Mouse (Mus musculus) heart, adult 18-20 months (tissue): ENCODE results near the gene Map3k1. TPM values are rescaled to one million over a fixed set of nuclear protein-coding genes. Genes with fewer than 3 reads are reported as not detected.
A peak's percentile ranks its signal among the peaks of the same experiment; 100 is the strongest.

Source experiments
- DNase-seq, 2 experiments: peaks; one replicate each; pipeline ENCODE4 v3.0.0; 2021 to 2022; ENCODE audit warnings: mixed read lengths in 1 of 2
- total RNA-seq, 2 experiments: library from RNA; stranded (reverse); gene quantifications; 2 replicates each; pipeline ENCODE4 v1.2.3; 2021

Gene Map3k1
- total RNA-seq, 2 experiments from 2014 or later: 17.0 to 19.6 TPM

DNA sequence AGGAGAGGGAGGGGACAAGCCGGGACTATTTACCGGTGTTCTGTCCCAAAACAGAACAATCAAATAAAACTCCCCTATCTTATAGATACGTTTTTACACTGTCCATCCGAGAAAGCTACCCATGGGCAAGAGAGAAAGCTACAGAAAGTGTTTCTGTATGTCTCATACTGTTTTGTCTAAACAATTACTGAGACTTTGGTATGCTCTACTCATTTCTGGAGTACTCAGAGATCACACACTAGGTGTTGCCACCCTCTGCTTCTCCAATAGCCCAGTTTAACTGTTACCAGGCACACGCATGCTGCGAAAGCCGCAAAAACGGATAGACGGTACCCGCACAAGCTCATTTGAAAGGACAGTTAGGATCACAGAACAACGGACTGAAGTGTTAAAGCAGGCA is 17.2 kb downstream of the Map3k1 start:
- no peak for DNase-seq

DNA sequence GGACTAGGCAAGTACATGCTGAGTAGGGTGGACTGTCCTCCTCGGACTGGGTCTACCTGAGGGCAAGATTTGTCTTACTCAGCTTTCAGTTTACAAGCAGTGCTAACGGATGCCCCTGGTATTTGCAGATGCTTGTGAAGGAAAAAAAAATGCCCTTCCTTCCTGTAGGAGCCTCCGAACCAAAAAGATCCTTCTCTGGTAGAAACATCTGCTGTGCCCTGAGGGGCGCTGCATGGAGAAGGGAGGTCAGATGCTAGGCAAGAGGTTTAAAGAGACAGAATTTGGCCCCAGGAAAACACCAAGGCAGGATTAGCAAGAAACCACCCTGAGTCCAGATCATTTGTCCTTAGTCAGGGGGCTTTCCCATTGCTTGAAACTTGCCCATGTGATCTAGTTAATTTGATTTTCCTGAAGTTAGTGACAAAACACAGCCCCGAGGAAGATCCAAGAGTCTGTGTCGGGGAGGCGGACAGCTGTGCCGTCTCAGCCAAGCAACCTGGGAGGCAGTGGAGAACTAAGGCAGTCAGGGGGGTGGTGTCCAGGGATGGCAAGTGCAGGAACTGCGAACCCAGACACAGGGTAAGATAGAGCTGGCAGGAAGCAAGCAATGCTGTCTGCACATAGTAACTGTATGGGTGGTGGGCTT is 19.2 kb downstream of the Map3k1 start:
- DNase-seq: no peak

DNA sequence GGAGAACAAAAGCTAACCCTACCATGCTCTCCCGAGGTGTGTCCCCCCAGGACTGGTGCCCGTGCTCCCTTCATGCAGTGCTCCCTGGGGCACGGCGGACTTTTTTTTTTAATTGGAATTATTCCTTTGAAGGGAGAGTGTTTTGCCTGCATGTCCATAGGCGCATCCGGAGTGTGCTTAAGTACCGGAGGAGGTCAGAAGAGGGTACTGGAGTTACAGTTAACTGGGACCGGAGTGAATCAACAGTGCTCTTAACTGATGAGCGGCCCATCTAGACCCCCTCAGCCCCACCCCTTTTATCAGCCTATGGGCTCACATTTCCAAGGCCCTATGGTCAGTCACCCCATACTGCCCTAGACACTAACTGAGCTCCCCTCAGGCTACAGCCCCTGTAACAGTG is 19.9 kb downstream of the Map3k1 start:
- no peak for DNase-seq

DNA sequence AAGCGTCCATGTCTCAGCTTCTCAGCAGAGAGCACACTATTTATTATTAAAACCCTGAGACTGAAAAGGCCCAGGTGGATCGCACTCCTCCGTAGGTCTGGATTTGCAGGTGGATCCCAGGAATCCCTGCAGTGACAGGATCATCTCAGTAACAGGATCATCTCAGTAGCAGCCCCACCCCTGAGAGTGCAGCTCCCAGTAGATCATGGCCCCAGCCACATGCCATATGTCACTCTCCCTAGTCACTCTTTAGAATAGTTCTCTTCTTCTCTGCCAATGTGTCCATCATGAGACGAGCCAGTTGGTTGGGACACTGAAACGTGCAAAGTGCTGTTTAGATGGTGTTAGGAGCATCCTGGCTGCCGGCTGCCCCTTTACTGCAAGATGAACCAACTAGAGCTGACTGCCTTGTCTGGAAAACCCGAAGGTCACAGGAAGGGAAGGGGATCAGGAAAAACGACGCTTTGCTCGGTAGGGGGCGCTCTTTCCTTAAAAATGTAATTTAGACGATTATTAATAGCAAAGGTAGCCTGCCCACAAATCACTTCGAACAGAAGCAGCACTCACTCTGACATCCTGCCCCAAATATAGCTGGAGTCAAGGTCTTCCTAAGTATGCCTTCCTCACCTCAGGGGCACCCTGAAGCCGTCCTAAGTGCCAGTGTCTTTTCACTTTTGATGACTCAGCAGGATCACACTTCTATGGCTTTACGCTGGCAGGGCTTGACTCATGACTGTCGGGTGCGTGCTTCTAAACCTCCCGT is 20.8 kb downstream of the Map3k1 start:
- DNase-seq: peak; percentile 83 to 96

DNA sequence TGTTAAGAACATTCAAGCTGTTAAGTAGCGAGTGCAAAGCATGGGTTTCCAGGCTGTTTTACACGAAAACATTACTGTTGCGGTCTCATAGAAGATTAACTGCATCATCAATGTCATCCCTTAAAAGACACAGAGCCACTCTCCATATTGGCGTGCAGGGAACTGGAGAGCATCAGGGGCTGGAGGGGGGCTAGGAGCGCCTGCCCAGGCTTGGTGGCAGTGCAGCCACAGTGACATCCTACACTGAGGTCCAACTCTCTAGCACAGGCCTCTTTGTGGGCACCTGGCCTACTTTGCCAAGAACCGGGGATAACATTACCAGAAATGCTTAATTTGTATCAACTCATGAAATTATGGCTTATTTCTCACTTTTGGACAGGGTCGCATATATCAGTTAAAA is 22.2 kb downstream of the Map3k1 start:
- no peak for DNase-seq

DNA sequence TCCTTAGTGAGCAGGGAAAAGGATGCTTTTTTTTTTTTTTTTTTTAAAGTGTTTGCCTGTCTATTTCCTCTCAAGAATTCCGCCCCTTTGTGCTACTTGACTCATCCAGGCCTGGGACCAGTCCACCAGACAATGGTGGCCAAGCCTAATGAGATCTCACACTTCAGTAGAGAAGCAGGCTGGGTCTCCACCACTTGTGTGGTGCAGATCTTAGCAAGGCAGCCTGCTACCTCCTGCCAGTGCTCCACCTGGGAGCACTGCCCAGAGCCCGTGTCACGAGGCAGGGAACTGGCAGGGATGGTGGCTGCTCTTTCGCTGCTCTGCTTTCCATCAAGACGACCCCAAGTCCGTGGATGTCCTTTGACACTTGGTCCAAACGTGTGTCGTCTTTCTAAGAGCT is 25.3 kb downstream of the Map3k1 start:
- DNase-seq: peak; percentile 53 to 62

DNA sequence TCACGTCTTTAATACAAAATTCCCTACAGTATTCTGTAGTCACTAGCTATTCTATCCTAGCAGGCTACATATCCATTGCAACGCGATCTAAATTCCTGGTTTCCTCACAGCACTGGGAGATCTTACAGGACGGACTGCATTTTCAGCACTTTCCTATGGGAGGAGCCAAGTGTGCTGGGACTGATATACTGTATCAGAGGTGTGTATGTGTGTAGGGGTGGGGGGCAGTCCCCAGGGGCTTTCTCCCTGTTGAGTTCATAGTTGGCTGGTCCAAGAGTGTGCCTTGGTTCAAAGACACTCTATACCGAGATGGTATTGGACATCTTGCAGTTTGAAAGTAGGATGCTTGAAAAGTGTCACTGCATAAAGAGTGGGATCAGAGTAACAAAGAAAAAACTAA is 29.3 kb downstream of the Map3k1 start:
- no peak for DNase-seq

DNA sequence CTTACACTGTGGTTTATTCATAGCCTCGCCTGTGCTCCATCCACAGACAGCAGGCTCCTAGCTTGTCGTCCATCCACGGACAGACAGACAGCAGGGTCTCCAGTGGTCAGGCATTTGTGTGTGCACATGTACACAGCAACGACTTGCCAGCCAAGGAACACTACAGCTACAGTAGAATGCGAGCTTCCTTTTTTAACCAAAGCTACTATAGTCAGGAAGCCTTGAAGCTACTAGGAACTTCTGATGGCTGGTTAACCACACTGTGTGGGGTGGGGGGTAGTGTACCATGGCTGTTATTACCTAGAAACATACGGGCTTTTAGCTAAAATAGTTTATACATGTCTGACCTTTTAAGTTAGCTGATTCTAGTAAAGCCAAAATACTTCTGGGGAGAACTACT is 30.2 kb downstream of the Map3k1 start:
- DNase-seq: no peak

DNA sequence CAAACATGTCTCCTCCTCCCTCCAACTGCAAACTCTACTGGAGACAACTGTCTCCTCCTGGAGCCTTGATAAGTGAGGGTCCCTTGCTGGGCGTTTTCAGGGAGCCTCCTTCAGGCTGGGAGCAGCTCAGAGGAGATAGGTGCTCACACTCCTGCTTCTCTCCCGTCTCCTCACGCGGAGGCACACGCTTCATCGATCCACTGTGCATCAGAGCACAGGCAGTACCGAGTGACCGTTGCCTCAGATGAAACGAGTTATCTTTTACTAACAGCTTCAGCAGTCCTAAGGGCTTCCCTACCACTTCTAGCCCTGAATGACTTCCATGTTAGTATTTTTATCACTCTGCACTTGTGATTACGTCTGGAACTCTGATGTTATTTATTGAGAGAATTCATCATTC is 30.9 kb downstream of the Map3k1 start:
- DNase-seq: no peak

DNA sequence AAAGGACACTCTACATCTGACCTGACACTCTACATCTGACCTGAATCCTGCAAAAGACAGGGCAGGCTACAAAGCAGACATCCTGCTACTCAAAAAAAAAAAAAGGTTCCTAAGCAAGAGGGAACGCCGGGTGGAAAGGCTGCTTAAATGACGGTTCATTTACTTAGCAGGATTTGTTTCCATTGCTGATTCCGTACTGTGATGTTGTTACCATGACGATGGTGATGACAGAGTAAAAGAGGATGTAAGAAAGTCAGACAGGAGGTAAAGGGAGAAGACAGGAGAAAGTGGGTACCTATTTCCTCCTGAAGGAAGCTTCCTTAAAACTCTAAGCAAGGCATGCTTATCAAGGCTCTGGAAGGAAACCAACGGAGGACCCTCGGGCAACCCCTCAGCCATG is 31.6 kb downstream of the Map3k1 start:
- DNase-seq: no peak

DNA sequence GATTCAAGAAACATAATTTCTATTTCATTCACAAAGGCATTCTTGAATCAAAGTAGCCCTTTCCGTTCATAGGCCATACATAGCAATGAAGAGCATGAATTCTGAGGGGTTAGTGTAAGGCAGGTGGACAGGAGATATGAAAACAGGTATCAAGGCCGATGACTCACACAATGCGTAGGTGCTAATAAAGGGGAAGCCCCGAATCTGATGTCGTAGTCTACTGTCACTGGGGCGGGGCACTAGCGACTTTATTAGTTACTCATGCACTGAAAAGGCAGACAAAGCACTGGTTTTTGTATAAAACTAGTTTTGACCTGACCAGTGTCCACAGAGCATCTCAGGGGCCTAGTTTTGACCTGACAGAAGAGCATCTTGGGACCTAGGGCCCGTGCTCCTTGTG is 36.7 kb downstream of the Map3k1 start:
- no peak for DNase-seq

DNA sequence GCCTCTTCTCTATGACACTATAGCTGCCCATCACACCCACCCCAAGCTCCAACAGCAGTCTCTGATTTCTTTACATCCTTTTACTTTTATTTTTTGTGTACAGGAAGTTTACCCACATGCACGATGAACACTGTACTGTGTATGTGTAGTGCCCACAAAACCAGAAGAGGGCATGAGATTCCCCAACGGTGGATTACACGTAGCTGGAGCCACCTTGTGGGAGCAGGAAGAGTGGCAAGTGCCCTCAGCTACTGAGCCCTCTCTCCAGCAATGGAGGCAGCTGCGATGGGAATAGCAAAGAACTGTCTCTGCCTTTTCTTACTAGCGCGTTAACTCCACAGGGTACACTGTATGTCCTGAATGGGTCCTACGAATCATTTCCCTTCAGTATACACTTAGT is 37.6 kb downstream of the Map3k1 start:
- DNase-seq: peak; percentile 45 to 49

DNA sequence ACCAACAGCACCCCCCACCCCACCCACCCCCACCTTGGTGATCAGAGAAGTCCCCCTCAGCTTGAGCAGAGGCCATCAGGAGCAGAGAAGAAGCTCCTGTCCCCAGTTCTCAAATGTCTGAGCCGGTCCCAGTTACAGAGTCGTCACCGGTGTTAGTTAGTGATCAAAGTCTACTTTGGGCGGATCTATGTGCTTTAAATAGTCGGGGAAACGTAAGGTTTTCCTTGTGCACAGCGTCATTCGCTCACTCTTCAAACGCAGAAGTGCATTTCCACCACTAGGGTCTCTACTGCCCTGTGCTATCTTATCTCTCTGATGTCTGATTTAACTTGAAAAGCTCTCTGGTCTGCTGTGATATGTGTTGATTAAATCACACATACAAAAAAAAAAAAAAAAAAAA is 38.0 kb downstream of the Map3k1 start:
- no peak for DNase-seq

DNA sequence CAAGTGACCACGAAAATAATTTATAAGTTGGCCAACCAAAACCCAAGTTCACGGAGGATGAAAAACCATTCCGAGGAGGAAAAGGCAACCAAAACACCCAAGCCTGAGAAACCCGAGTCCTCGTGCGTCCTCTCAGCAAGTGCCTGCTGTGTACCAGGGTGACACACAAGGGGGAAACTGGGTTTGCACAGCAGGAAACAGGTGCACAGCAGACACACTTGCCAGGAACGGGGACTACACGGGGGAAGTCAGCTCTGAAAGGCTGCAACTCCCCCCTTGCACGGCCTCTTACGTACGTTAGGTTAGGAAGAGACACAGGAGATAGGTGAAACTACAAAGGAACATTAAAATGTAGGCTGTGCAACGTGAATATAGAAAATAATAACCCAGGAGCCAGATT is 46.3 kb downstream of the Map3k1 start:
- DNase-seq: no peak

DNA sequence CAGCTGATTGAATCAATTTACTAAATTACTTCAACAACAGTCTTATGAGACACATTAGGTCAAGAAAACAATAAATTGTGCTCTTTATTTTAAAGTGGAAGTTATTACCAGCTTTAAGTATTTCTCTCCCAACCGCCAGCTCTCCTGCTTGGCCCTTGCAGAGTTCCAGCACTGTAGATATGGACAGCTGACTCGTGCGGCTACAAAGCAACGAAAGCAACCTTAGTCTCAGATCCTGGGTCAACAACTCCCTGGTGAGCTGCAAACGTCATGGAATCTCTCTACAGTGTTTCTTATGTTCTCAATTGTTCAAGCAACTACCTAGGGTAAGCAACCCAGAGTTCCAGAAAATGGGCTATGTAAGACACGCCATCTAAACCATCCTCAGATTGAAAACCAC is 51.8 kb downstream of the Map3k1 start:
- DNase-seq: no peak

DNA sequence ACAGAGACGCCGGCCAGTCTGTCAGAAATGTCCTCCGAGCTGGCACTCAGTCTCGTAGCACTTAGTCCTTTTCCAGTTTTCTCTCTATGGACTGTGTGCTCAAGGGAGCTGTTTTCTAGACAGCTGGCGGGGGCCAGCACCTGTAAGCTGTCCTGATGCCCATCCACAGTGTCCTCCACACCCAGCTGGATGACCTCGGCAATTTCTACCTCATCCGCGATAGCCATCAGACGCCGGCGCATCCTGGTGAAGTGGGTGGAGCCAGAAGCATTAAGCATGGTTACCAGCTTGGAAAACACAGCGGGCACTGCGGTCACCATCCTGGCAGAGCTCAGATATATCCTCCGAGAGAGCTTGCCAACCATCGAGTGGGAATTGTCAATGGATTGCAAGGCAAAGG is 52.9 kb downstream of the Map3k1 start:
- no peak for DNase-seq

DNA sequence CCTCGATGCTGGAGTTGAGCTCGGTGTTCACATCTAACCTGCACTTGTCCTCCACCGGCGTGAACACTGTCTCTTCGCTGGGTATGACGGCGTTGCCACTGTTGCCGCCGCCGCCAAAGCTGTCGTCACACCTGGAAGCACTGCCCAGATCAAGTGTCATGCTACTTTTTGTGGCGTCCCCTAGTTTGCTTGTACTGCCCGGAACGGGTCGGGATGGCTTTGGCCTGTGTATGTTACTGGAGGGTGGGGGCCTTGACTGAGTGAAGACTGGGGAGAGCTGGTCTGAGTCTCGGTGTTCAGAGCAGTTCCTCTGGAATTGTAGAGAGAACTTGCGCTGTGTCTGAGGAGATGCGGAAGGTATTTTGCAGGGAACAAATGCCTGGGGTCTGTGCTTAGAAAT is 53.4 kb downstream of the Map3k1 start:
- DNase-seq: no peak

DNA sequence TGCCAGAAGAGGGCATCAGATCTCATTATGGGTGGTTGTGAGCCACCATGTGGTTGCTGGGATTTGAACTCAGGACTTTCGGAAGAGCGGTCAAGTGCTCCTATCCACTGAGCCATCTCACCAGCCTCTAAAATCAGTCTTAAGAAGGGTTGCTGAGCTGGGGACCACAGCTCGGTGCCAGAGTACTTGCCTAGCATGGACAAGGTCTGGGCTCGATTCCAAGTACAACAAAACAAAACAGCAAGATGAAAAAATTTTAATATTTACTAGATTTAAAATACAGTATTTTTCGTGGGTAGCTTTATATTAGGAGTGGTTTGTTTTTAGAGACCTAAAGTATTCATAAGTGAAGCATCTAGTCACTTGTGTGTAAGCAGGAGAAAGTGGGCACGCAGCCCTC is 55.5 kb downstream of the Map3k1 start:
- no peak for DNase-seq

DNA sequence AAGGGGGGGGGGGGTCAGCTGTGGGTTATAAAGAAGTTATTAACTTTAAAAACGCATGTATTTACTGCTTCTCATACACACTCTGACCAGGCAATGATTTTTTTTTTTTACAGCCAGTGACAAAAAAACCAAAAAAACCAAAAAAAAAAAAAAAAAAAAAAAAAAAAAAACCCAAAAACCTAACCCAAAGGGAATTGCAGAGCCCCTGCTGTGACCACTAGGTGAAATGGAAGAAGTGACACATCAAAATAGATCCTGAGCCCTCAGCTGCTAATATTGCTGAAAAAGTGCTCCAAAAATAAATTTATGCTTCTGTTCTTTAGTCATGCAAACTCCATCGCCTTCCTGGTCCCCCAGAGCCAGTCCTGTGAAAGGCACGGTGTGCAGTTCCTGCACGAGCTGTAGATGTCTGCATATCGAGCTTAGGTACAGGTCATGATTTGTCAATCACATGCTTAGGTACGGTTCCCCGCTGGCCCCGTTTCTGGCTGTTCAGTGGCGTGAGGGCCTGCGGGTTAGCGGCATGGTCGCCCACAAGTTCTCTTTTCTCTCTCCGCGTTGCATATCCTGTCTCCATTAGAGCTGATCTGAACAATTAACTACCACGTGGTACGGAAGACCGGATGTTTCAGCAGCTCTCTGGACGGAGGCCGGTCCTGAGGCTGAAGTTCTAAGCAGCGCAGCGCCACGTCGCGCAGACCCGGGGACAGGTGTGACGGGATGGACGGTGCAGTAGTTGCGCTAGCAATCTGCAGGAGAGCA is 60.3 kb downstream of the Map3k1 start:
- DNase-seq: no peak

DNA sequence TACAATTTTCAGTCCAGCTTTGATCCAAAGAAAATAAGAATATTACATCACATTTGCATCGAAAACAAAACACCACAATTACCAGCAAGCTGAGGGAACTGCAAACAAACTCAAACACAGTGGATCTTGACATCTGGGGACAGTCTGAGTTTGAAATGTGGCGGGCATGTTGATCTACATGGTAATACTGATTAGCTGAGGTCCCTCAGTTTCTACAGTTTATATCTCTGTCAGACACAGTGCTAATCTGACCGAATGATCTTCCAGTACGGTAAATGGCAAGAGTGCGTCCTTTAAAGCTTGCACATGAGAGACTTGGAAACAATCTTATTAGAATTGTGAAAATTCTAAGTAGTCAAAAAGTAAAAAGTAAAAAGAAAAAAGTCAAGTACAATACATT is 62.0 kb downstream of the Map3k1 start:
- DNase-seq: no peak

DNA sequence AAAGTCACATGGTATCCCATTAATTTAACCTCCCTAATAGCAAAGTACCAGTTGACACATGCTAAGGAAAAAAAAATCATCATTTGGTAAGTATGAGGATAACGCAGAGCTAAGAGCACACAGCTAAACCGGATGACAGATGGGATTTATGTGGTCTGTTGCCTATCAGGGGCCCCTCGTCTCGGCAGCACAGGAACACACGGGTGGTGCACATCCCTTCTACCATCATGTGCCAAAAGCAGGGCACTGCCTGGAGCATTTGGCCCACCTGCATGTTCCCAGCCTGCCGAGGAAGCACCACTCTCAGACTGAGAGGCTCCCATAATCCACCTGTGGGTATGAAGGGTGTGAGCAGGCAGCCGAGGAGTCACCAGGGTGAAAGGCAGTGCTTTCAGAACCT is 63.6 kb downstream of the Map3k1 start:
- no peak for DNase-seq

DNA sequence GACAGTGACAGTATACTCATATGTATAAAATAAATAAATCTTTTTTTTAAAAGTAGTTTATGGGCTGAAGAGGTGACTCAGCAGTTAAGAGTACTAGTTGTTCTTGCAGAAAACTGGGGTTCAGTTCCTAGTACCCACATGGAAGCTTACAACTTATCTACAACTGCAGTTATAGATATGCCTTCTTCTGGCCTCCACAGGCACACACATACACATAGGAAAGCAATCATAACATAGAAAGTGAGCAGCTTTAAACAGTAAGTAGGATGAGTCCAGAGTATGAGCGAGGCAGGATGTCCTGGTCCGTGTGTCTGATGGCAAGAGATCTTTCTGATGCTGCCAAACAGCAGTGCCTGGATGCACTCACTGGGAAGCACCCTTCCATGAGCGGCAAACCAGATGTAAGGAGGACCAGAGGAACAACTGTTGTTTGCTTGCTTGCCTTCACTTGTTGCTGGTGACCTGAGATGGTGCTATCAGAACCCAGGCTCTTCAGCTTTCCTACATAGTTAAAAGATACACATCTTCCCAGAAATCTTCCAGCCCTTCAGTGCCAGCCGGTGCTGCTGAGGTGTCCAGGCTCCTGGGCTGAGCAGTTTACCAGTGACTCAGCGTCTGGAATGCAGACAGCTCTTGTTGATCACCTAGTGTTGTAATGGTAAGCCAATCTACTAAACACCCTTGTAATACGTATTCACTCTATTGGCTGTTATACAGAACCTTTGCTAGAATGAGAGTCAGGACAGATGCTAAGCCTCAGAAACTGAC is 64.4 kb downstream of the Map3k1 start:
- no peak for DNase-seq
